Mouse (Mus musculus) neural tube, embryonic 10.5 days (tissue): ENCODE measurements around the gene Dnm2.

Experiments used
- DNase-seq: peaks from one replicate; pipeline ENCODE4 v3.0.0-alpha.2; 2017; ENCODE audit warnings: low spot score; ENCODE audit errors: extremely low spot score

Dnm2 gene

GRCm38 (mm10) chr9:21424631-21425555 is at the start of gene Dnm2:
Gene Dnm2 (plus strand): TSS chr9:21424908.
- DNase-seq = peak; percentile 94

- no peak for DNase-seq
Measured at GRCm38 (mm10) chr9:21379195-21379594, 45.5 kb upstream of the Dnm2 start.

GRCm38 (mm10) chr9:21380868-21381267 is 43.8 kb upstream of the Dnm2 start:
- DNase-seq = no peak

- no peak for DNase-seq
Measured at GRCm38 (mm10) chr9:21383966-21384365, 40.7 kb upstream of the Dnm2 start.

- DNase-seq = no peak
Measured at GRCm38 (mm10) chr9:21392646-21393175, 32.0 kb upstream of the Dnm2 start.

- no peak for DNase-seq
Measured at GRCm38 (mm10) chr9:21395692-21396091, 29.0 kb upstream of the Dnm2 start.

GRCm38 (mm10) chr9:21397170-21397569 is 27.5 kb upstream of the Dnm2 start:
- no peak for DNase-seq

GRCm38 (mm10) chr9:21401042-21401441 is 23.7 kb upstream of the Dnm2 start:
- no peak for DNase-seq

- no peak for DNase-seq
Measured at GRCm38 (mm10) chr9:21402764-21403253, 21.9 kb upstream of the Dnm2 start.

- DNase-seq = no peak
Measured at GRCm38 (mm10) chr9:21403745-21404144, 21.0 kb upstream of the Dnm2 start.

- DNase-seq = no peak
Measured at GRCm38 (mm10) chr9:21405525-21405924, 19.2 kb upstream of the Dnm2 start.

GRCm38 (mm10) chr9:21407951-21408350 is 16.8 kb upstream of the Dnm2 start:
- no peak for DNase-seq

GRCm38 (mm10) chr9:21408624-21409023 is 16.1 kb upstream of the Dnm2 start:
- DNase-seq = no peak

- peak; percentile 82 for DNase-seq
Measured at GRCm38 (mm10) chr9:21409592-21410317, 15.0 kb upstream of the Dnm2 start.

GRCm38 (mm10) chr9:21411669-21412550 is 12.8 kb upstream of the Dnm2 start, which contains the start of gene Qtrt1:
Gene Qtrt1 (plus strand): TSS chr9:21411837.
- DNase-seq = peak; percentile 84

GRCm38 (mm10) chr9:21417866-21418265 is 6.8 kb upstream of the Dnm2 start:
- DNase-seq = no peak

GRCm38 (mm10) chr9:21419646-21420045 is 5.1 kb upstream of the Dnm2 start:
- no peak for DNase-seq

- no peak for DNase-seq
Measured at GRCm38 (mm10) chr9:21425556-21425945, 843 bp downstream of the Dnm2 start.

- DNase-seq = no peak
Measured at GRCm38 (mm10) chr9:21426013-21426412, 1.3 kb downstream of the Dnm2 start.

GRCm38 (mm10) chr9:21426525-21426924 is 1.8 kb downstream of the Dnm2 start:
- DNase-seq = no peak

- no peak for DNase-seq
Measured at GRCm38 (mm10) chr9:21427773-21428172, 3.1 kb downstream of the Dnm2 start.
